Mouse (Mus musculus) erythroblast, embryonic 14.5 days (primary cell): ENCODE measurements around the gene Elane.

Experiments
- GATA1 ChIP-seq: IDR thresholded peaks from 2 replicates; pipeline ENCODE4 v1.6.1; 2012; ENCODE audit warnings: low read length, inconsistent platforms, mixed read lengths
- TAL1 ChIP-seq: IDR thresholded peaks from 3 replicates; pipeline ENCODE4 v1.6.1; 2012; ENCODE audit warnings: low read length, inconsistent platforms, mixed read lengths

DNA sequence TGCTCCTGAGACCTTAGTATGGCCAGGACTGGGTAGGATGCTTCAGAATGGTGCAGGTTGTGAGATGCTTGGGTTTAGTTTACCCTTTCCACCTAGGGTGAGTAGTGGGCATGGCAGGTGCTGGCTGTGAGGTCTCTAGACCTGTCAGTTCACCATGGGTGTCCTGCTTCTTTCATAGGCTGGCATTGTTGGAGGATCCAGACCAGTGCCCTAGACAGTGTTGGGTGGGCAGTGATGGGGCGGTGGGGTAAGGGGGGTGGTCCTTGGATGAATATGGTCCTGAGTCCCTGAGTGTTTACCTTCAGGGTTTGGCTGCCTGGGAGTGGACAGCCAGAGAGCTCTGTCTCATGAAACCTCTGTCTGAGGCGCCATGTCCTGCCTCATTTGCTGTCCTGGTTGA lies 28.2 kb upstream of the Elane start:
- no peak for TF ChIP-seq TAL1
- TF ChIP-seq GATA1, result no peak
